Mouse (Mus musculus) hindbrain, embryonic 15.5 days (tissue): ENCODE measurements around the gene Pitpnm2. TPM values are rescaled to one million over a fixed set of nuclear protein-coding genes. Genes with fewer than 3 reads are reported as not detected.
"Not testable (repeated sequence)": the region's sequence is repeated elsewhere in the genome, so short reads cannot be mapped to it uniquely, and the experiment has no call there.

Source experiments
- ATAC-seq: fragments of 200-750 bp; cut with Nextera tagmentation; 2 replicates; pipeline ENCODE4 v1.8.0; 2017; ENCODE audit warnings: low read depth, moderate number of reproducible peaks, moderate TSS enrichment; ENCODE audit not compliant: low FRiP score
- H3K27ac ChIP-seq: fragments of 300-500 bp; sonication (generic); replicated peaks from 2 replicates; pipeline ENCODE4 v1.5.1; 2015; ENCODE audit warnings: mild to moderate bottlenecking, inconsistent platforms
- H3K27me3 ChIP-seq: fragments of 300-500 bp; sonication (generic); 2 replicates; pipeline ENCODE4 v1.6.1; 2015; ENCODE audit warnings: control low read depth, inconsistent platforms
- H3K36me3 ChIP-seq: fragments of 300-500 bp; sonication (generic); 2 replicates; pipeline ENCODE4 v1.6.1; 2015; ENCODE audit warnings: control low read depth, inconsistent platforms
- H3K4me1 ChIP-seq: fragments of 300-500 bp; sonication (generic); replicated peaks from 2 replicates; pipeline ENCODE4 v1.6.1; 2015; ENCODE audit warnings: control low read depth, inconsistent platforms
- H3K4me2 ChIP-seq: fragments of 300-500 bp; sonication (generic); 2 replicates; pipeline ENCODE4 v1.6.1; 2015; ENCODE audit warnings: moderate library complexity, mild to moderate bottlenecking, inconsistent platforms
- H3K4me3 ChIP-seq: fragments of 300-500 bp; sonication (generic); 2 replicates; pipeline ENCODE4 v1.5.1; 2015; ENCODE audit warnings: mild to moderate bottlenecking, inconsistent platforms
- H3K9ac ChIP-seq: fragments of 300-500 bp; sonication (generic); 2 replicates; pipeline ENCODE4 v1.6.1; 2015; ENCODE audit warnings: inconsistent platforms
- H3K9me3 ChIP-seq: fragments of 300-500 bp; sonication (generic); 2 replicates; pipeline ENCODE4 v1.6.1; 2016; ENCODE audit warnings: control low read depth, inconsistent platforms
- WGBS: fragments of 180-500 bp; shearing (Covaris S2); methylation state at CpG from one replicate; pipeline ENCODE4 v1.1.7; 2015; 5-methylcytosine and 5-hydroxymethylcytosine counted together
- polyA plus RNA-seq: library from polyadenylated mRNA; unstranded; fragments of >200 nt; fragmentation: Nextera tagmentation; extraction: Ambion mirVana; gene quantifications from 2 replicates; pipeline ENCODE4 v1.2.1, GENCODE M21; 2015

Gene Pitpnm2
- polyA plus RNA-seq, 1 experiment from 2014 or later: 10.8 TPM

DNA sequence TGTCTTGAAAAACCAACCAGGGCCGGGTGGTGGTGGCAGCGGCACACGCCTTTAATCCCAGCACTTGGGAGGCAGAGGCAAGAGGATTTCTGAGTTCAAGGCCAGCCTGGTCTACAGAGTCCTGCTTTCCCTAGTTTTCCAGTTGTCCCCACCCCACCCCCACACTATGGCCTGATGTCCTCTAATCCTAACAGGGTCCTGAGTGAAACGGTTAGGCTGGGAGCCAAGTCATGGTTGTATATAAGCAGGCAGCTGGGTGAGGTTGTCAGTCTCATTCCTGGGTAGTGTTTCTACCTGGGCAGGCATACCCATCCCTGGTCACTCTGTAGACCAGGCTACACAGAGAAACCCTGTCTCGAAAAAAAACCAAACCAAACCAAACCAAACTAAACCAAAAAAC is 32.5 kb downstream of the Pitpnm2 start:
- H3K4me2 ChIP-seq, H3K9me3 ChIP-seq, H3K9ac ChIP-seq, H3K36me3 ChIP-seq, H3K27ac ChIP-seq, H3K27me3 ChIP-seq, H3K4me3 ChIP-seq, ATAC-seq: not testable (repeated sequence)
- 94% methylated on average over 5 of the region's 5 CpGs for WGBS
- peaks cover 36% of the 10 kb centered on the region for H3K4me1 ChIP-seq

DNA sequence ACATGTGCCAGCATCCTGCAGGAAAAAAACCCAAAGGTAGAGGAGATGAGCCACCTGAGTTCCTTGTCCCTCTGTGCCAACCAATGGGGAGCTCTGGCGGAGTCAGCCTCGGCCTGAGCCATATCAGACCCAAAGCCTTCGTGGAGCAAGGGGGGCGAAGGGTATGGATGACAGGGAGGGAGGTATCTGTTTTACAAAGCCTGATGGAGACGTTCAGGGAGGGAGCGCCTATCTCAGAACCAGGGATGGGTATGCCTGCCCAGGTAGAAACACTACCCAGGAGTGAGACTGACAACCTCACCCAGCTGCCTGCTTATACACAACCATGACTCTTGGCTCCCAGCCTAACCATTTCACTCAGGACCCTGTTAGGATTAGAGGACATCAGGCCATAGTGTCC is 33.2 kb downstream of the Pitpnm2 start:
- ATAC-seq: no peak
- Histone ChIP-seq H3K4me3 (no peak overlapping the region), H3K27ac (no peak overlapping the region), H3K4me2 (no peak overlapping the region), H3K4me1 (peaks cover 30% of the 10 kb centered on the region), H3K36me3 (no peaks in the 10 kb centered on the region), H3K9ac (no peak overlapping the region), H3K27me3 (no peaks in the 10 kb centered on the region), H3K9me3 (no peaks in the 10 kb centered on the region)
- WGBS: 90% methylated on average over 6 of the region's 6 CpGs

DNA sequence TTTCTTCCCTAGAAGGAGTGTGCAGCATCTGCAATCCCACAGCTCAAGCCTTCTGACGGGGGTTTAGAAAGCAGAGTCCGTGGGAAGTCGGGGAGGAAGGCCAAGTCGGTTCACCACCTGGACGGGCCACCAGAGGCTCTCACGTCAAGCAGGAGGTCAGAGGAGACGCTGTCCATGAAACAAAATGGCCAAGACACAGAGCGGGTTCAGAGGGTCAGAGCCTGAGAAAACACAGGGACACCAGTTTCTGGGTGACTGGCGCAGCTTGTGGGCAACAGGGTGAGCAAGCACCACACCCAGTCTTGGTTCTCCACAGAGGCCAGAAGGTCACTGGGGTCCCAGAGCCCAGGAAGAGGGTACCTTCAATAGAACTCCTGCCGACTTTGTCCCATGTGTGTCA is 33.9 kb downstream of the Pitpnm2 start:
- Histone ChIP-seq H3K9ac (no peak overlapping the region), H3K9me3 (no peaks in the 10 kb centered on the region), H3K27ac (0 out of 2 replicates have a peak overlapping the region, but pooled peaks have one; percentile 10), H3K36me3 (no peaks in the 10 kb centered on the region), H3K27me3 (no peaks in the 10 kb centered on the region), H3K4me2 (no peak overlapping the region), H3K4me3 (no peak overlapping the region), H3K4me1 (peaks cover 26% of the 10 kb centered on the region)
- ATAC-seq: no peak
- 90% methylated on average over 10 of the region's 10 CpGs for WGBS

DNA sequence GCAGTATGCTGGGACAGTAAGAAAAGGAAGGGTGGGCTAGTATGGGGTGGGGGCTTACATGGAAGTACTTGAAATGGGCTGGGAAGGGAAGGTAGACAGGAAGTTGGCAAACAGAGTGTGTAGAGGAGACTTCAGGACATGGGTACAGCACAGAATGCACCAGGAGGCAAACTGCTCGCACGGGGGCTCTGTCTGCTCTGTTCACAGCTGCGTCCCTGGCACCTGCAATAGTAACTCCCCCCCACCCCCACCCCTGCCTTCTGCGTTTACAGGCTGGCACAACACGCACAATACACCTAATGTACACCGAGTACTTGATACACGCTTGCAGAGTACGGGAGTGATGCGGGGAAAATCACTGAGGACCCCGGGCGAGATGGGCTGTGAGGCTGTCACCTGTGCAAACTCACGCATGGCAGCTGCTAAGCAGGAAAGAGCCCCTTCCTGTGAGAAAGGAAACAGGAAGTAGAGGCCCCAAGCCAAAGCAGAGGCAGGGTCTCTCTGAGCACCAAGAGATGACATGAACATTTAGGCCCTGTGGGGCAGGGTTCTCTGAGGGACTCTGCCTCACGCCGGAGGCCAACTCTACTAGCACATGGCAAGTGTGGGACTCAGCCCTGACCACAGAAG is 34.9 kb downstream of the Pitpnm2 start:
- peaks cover 21% of the 10 kb centered on the region for H3K4me1 ChIP-seq
- no peak for ATAC-seq
- H3K27me3 ChIP-seq: no peaks in the 10 kb centered on the region
- H3K4me3 ChIP-seq: no peak overlapping the region
- H3K9ac ChIP-seq: no peak overlapping the region
- H3K9me3 ChIP-seq: no peaks in the 10 kb centered on the region
- H3K36me3 ChIP-seq: no peaks in the 10 kb centered on the region
- WGBS: 78% methylated on average over 14 of the region's 14 CpGs
- 0 out of 2 replicates have a peak overlapping the region, but pooled peaks have one; percentile 10 for H3K27ac ChIP-seq
- H3K4me2 ChIP-seq: no peak overlapping the region

DNA sequence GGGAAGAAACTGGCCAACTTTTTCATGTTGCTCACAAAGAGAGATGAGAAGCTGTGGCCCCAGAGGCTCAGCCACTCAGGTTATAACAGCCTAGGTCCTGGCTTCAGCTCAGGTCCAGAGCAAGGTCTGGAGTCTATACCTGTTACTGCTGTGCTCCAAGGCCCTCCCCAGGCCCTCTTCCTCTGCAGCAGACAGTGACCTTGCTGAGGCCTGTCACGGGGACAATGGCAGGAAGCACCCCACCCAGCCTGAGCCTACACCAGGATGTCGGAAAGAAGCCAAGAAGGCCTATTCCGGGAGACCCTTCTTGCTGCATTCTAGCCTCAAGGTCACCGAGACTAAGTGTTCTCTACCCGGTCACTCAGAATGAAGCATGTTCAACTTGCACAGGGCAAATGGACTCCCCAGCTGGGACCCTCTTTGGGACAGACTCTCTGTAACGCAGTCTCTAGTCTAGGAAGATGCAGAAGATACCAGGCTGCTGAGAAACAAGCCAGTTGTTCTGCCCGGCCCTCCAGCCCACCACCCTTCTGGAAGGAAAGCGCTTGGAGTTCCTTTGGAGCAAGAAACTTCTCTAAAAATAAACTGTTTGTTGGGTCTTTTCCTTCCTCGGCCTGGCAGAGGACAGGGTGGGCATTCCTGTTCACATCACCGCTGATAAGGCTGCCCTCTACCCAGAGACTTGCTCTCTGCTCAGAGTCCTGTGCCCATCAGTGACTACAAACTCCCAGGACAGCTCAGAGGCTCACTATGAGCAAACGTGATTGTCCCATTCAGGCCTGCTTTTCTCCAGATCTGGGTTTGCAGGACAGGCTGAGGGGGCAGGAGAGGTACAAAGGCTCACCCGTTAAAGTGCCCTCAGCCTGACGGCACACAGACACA is 35.7 kb downstream of the Pitpnm2 start:
- ATAC-seq: no peak

DNA sequence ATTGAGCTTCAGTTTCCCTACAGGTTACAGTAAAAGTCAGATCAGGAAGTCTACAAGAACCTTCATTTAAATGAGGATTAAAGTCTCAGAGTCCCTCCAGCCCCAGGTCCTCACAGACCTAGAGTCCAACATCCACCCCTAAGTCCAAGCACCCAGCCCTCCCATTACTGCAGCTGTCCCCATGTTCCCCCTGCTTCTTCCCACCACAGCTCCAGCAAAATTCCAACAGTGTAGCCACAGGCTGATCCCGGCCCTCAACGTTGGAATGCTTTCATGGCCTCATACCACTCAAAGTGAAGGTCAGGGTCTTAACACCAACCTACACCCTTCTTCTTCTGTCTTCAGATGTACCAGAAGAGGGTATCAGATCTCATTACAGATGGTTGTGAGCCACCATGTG is 37.9 kb downstream of the Pitpnm2 start:
- no peaks in the 10 kb centered on the region for H3K27me3 ChIP-seq
- WGBS: 94% methylated on average over 2 of the region's 2 CpGs
- peaks cover 19% of the 10 kb centered on the region for H3K4me1 ChIP-seq
- no peak overlapping the region for H3K4me3 ChIP-seq
- no peak overlapping the region for H3K9ac ChIP-seq
- 0 out of 2 replicates have a peak overlapping the region, but pooled peaks have one; percentile 5 for H3K27ac ChIP-seq
- no peak overlapping the region for H3K4me2 ChIP-seq
- ATAC-seq: no peak
- H3K36me3 ChIP-seq: no peaks in the 10 kb centered on the region
- H3K9me3 ChIP-seq: no peaks in the 10 kb centered on the region

More for the DNA sequence above, 35.7 kb downstream of the Pitpnm2 start:
- Histone ChIP-seq H3K9me3 (no peaks in the 10 kb centered on the region), H3K9ac (no peak overlapping the region), H3K4me2 (no peak overlapping the region), H3K4me3 (no peak overlapping the region), H3K27me3 (no peaks in the 10 kb centered on the region), H3K4me1 (peaks cover 16% of the 10 kb centered on the region), H3K27ac (peak overlapping the region; percentile 33; the same call in 1 of the 2 replicates), H3K36me3 (no peaks in the 10 kb centered on the region)
- 83% methylated on average over 13 of the region's 13 CpGs for WGBS

DNA sequence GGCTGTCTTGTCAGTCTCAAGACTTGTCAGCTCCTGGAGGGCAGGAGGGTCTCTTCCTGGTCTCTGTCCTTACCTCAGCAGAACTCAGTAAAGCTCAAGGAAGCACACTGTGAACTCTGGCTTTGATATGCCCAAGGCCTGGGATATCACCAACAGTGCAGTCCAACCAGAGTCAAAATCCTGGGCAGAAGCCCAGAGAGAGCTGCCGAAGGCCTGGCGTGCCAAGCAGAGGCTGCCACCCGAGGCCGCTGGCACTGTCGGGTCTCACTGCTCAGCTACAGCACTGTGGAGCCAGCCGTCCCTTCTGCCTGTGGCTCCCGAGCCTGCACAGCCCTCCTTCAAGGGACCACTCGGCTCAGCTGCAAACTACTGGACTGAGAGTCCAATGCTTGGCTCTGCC is 38.3 kb downstream of the Pitpnm2 start:
- Histone ChIP-seq H3K4me1 (peaks cover 23% of the 10 kb centered on the region), H3K4me3 (no peak overlapping the region), H3K9me3 (no peaks in the 10 kb centered on the region), H3K9ac (no peak overlapping the region), H3K27me3 (no peaks in the 10 kb centered on the region), H3K4me2 (no peak overlapping the region), H3K27ac (0 out of 2 replicates have a peak overlapping the region, but pooled peaks have one; percentile 5), H3K36me3 (no peaks in the 10 kb centered on the region)
- 78% methylated on average over 8 of the region's 8 CpGs for WGBS
- no peak for ATAC-seq

DNA sequence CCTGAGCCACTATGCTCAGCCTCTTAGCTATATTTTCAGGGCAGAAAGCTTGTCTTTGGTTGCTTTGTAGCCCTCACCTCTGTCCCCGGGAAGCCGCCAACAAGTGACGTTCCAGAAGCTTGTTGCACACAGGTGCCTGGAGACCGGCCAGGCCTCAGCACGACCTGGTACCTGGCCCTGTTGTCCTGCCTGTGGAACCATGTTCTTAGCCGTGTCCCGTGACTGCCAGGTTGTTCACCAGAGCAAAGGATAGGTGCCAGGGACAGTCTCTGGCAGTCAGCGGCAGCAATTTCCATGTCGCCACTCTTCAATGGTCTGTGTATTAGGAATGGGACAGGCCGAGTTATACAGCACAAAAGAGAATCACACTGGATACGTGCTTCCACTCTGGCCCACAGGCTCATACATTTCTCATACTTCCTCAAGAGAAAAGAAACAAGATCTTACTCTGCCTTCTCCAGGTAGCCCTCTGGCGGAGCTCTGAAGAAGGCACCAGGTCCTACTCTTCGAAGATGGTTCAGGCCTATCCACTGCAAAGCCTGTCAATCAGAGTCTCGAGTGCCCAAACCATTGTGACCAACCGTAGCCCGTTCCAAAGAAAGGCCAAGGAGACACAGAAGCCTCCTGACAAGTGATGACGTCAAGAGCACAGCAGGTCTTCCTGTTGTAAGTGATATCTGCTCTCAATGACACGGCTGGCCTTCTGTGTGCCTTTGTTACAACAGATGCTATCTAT is 39.1 kb downstream of the Pitpnm2 start:
- Histone ChIP-seq H3K9me3 (no peaks in the 10 kb centered on the region), H3K36me3 (no peaks in the 10 kb centered on the region), H3K4me1 (peaks cover 31% of the 10 kb centered on the region), H3K4me2 (no peak overlapping the region), H3K27ac (no peak overlapping the region), H3K27me3 (no peaks in the 10 kb centered on the region), H3K9ac (no peak overlapping the region), H3K4me3 (no peak overlapping the region)
- ATAC-seq: no peak
- 67% methylated on average over 18 of the region's 18 CpGs for WGBS

DNA sequence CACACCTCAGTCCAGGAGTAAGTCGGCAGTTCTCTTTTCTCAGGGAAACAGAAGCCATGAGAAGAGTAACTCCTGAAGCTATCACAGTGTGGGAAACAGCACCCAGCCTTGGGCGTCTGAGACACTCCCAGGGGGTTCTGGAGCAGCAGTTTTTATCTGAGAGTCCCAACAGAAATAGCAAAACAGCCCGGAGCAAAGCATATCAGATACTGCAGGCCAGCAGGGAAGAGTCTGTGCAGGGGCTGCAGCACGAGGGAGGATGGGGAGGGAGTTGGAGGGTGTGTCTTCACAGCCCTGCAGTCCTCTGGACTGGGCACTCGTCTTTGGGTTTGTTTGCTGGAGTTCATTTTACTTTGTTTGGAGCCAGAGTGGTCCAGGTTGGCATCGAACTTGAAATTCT is 39.7 kb downstream of the Pitpnm2 start:
- no peak overlapping the region for H3K9ac ChIP-seq
- H3K27me3 ChIP-seq: no peaks in the 10 kb centered on the region
- no peak for ATAC-seq
- no peak overlapping the region for H3K4me2 ChIP-seq
- peaks cover 34% of the 10 kb centered on the region for H3K4me1 ChIP-seq
- H3K36me3 ChIP-seq: no peaks in the 10 kb centered on the region
- WGBS: 65% methylated on average over 6 of the region's 6 CpGs
- H3K27ac ChIP-seq: no peak overlapping the region
- H3K9me3 ChIP-seq: no peaks in the 10 kb centered on the region
- H3K4me3 ChIP-seq: no peak overlapping the region

DNA sequence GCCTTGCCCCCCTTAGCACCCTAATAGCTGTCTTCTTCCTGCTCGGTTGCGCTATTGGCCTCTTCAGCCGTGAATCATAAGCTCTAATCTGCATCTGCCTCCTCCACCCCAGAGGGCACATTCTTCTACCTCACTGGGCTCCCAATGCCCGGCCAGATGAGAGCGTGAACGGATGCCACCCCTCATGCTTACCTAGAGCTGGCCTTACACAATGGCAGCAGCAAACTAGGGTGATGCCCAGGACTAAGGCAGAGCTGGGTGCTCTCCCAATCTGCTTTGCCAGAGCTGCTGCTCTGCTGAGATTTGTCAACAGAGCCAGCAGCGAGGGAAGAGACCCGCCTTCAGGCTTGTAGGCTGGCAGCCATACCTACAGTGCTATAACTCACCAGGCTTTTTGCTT is 41.5 kb downstream of the Pitpnm2 start:
- WGBS: 67% methylated on average over 8 of the region's 8 CpGs
- H3K4me3 ChIP-seq: no peak overlapping the region
- H3K4me1 ChIP-seq: peaks cover 34% of the 10 kb centered on the region
- H3K27ac ChIP-seq: no peak overlapping the region
- ATAC-seq: no peak
- no peaks in the 10 kb centered on the region for H3K36me3 ChIP-seq
- H3K9me3 ChIP-seq: no peaks in the 10 kb centered on the region
- H3K4me2 ChIP-seq: no peak overlapping the region
- H3K27me3 ChIP-seq: no peaks in the 10 kb centered on the region
- no peak overlapping the region for H3K9ac ChIP-seq

DNA sequence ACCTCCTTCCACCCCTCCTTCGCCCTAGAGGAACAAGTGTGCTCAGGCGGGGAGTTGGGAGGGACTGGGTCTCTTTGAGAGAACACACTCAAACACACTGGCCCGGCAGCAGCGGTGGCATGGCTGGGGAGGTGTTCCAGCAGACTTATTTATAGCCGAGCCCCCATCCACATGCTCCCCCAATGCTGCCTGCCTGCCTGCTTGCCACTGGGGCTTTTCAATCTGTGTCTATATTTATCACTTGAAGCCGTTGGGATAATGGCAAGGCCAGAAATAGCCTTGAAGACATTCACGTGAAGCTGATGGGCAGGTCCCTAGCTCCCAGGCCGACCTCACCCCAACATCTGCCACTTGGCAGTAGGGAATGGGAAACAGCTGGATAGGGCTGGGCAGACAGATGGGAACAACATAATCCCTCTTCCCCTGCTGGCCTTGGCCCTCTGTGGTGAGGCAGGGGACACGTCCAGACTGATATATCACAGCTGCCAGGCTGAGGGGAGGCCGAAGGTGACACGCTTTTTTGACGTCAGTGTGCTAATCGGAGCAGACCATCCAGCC is 43.0 kb downstream of the Pitpnm2 start:
- ATAC-seq: no peak
- Histone ChIP-seq H3K27me3 (no peaks in the 10 kb centered on the region), H3K4me2 (no peak overlapping the region), H3K36me3 (no peaks in the 10 kb centered on the region), H3K9me3 (no peaks in the 10 kb centered on the region), H3K9ac (no peak overlapping the region), H3K4me1 (peaks cover 34% of the 10 kb centered on the region), H3K27ac (no peak overlapping the region), H3K4me3 (no peak overlapping the region)
- WGBS: 38% methylated on average over 13 of the region's 13 CpGs
